Mouse (Mus musculus) heart, adult 11 months (tissue): Measurements from ENCODE around the gene Lamc3.

Experiments used
- DNase-seq: peaks from one replicate; pipeline ENCODE4 v3.0.0; 2022

The Lamc3 gene

GRCm38 (mm10) chr2:31987774-31988173 is 100.7 kb downstream of the Lamc3 start:
- DNase-seq = no peak

- DNase-seq = no peak
These were observed 103.9 kb downstream of the Lamc3 start for GRCm38 (mm10) chr2:31990961-31991360.

- no peak for DNase-seq
These were observed 107.8 kb downstream of the Lamc3 start for GRCm38 (mm10) chr2:31994896-31995295.

GRCm38 (mm10) chr2:31996060-31996459 is 109.0 kb downstream of the Lamc3 start:
- no peak for DNase-seq
